Mouse (Mus musculus): ENCODE measurements around the gene M1ap.

DNA sequence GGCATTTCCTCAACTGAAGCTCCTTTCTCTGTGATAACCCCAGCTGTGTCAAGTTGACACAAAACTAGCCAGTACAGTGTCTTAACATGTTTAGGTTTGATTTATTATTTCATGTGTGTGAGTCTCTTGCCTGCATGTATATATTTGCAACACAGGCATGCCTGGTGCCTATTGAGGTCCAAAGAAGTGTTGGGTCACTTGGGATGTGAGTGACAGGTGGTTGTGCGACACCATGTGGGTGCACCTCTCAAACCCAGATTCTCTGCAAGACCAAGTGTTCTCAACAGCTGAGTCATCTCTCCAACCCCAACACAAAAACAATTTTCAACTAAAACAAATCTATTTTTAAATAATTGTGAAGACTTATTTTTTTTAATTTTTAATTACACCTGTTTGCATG is 56.4 kb downstream of the M1ap start:
- TF ChIP-seq GATA1 (IDR thresholded peaks at IDR 0.05; ENCODE audit: low read length) (no peak), TAL1 (IDR thresholded peaks at IDR 0.05; ENCODE audit: low read length) (no peak)

Measured in erythroblast, embryonic 14.5 days (primary cell).